Mouse (Mus musculus) retina, embryonic 14.5 days (tissue): ENCODE results near the gene Cd47.
A peak's percentile ranks its signal among the peaks of the same experiment; 100 is the strongest.

Experiments used
- DNase-seq: peaks from one replicate; pipeline ENCODE4 v3.0.0-alpha.2; 2015; ENCODE audit warnings: low spot score

Cd47 gene

DNA sequence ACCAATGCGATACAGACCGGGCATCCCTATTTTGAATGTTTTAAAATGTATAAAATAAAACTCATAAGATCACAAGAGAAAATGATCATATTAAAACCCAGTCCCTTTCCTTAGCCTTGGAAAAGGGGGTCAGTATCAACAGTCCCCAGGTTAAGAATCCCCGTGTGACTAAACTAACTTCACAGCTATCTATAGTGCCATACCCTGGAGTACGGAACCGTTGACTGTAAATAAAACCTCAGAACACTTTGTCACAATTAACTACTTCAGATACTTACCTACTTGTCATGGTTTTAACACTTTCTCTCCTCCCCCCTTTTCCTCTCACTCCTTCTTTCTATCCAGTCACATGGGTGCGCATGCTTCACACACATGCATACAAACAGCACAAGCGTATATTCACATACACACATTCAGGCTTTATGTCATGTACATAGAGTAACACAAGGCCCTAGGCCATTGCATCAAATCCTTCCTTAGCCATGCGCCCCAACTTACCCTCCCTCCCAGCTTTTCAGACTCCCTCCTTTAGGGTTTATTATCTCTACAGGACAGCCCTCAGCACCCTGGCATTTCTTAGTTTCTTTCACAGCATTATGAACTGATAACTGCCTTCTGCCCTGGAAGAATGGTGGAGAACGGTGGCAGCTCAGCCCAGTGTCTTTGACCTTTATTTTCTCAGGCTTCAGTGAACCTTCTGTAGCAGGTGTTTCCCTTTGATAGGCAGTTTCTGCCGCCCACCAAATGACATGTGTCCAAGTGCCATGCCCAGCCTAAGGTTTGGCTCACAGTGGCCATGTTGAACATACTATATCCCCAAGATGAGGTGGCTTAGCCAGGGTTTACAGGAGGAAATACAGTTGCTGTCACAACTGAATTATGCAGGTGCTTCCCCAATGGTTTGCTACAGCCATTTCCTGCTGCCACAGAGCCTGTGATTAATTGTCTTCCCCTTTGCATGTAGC is at the start of gene Cd47:
Gene Cd47 (plus strand): TSS at position 937 of the 965 bp plus-strand sequence.
- no peak for DNase-seq

DNA sequence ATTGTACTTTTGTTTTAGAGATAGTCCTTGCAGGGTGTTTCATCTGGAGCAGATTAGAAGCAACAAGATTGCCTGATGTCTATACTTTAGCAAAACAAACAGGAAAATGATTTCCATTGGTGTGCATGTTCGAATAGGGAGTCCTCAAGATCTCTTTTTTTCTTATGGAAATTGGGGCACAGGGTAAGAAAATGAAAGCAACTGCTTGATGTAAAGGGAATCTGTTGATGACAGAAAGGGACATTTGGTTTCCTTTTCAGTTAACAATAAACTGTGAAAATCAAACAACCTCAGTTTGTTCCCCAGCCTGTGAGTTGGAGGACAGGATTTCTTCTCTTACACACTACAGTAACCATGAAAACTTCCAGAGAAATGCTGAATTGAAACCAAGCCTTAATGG is 47.4 kb upstream of the Cd47 start:
- DNase-seq: no peak

DNA sequence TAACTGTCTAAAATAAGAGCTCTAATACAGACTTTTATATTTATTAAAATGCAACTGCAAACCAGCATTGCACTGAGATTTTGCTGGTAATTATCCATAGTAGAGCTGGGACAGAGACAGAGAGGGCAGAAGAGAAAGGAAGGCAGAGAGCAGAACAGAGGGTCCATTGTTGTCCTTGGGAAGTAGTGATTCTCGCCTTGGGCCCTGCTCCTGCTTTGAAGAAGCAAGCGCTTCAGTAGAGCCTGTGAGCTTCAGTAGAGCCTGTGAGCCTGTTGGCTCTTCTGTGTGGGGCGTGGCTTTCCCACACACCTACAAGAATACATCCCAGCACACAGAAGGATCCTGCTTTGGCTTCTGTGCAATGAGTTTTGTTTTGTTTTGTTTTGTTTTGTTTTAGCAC is 47.0 kb upstream of the Cd47 start:
- peak; percentile 33 for DNase-seq

DNA sequence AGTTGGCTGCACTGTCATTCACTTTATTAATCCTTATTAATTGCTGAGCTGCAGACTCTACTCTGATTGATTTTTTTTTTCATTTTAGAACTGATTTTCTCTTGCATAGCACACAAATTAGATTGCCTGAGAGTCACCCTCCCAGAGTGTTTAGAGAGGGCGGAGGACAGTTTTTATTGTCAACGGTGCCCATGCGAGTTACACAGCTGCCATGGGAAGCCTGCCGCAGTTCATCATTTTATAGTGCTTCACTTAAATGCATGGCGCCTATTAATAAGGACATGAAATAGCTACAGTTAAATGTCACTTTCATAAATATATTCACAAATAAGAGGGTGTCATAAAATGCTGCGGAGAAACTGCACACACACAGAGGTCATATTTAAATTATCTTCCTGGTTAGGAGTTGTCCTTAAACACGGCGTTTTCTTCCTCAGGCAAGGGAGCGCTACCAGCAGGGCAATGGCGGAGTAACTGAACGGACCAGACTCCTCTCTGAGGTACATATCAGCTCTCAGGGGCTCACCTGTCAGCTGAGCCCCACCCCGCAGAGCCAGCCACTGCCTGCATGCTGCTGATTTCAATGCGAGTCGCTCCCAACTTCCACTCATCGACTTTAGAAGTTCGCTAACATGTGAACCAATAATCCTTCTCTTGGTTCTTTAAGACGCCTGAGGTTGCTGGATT is 39.7 kb upstream of the Cd47 start:
- DNase-seq: no peak

DNA sequence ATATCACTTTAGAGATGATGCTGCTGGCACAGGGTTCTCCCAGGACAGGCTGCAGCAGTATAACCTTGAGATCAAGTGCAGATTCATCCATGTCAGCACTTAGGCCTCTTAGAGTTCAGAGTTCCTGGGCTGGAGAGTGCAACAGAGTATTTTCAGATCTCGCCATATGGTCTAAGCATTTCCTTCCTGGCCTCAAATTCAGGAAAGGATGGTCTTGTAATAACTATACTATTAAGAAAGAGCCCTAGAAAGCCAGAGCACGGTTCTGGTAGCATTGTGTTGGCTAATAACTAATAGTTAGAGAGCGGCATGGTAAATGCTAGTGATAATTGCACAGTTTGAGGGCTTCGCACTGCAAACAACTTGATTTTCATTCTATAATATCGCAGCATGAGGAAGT is 38.4 kb upstream of the Cd47 start:
- DNase-seq: no peak

DNA sequence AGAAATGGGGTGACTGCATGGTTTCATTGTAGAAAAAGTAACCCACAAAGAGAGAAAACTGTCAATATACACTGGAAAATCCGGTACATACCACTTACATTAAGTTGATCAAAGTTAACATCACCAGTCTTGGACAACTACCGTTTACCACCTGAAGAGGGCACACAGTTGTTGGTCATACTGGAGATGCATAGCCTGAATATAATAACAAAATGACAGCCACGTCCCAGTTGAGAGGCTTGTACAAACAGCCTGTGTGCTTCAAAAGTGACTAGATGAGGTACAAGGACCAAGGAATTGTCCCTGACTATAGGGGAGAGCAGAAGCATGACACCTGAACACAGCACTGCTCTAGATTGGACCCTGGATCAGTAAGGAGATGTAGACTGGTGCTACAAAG is 34.0 kb upstream of the Cd47 start:
- DNase-seq: peak; percentile 44

DNA sequence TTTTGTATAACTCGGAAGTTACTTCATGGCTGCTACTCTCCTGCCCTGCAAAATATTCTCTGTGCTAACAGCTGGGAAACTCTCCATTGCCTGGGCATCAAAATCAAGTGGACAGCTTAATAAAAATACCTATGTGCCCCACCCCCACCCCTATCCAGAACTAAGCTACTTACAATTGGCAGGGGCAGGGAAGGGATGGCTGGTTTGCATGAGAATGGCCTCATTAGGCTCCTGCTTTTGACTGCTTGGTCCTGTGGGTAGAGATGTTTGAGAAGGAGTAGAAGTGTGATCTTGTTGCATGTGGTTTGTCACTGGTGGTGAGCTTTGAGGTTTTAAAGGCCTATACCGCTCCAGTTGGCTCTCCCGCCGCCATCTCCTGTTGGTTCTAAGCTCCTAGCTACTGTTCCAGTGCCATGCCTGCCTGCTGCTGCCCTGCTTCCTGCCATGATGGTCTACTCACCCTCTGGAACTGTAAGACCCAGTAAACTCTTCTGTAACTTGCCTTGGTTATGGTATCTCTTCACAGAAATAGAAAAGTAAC is 31.8 kb upstream of the Cd47 start:
- DNase-seq: no peak

DNA sequence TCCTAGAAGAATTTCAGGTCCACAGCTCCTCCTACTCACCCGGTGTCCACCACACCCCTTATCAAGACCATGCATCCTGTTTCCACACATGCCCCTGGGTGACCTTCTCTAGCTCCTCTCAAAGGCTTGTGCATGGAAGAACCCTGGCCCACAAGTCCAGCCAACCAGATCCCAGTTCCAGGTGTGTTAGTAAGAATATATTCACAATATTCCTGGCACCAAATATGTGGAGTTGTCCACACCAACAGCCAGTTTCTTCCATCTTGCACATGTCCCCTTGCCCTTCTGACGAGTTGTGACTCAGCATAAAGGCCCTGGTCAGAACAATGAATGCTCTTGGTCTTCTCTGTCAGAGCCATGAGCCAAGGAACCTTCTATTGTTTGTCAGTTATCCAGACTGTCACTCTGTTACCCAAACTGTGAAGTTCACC is 30.5 kb upstream of the Cd47 start:
- no peak for DNase-seq

DNA sequence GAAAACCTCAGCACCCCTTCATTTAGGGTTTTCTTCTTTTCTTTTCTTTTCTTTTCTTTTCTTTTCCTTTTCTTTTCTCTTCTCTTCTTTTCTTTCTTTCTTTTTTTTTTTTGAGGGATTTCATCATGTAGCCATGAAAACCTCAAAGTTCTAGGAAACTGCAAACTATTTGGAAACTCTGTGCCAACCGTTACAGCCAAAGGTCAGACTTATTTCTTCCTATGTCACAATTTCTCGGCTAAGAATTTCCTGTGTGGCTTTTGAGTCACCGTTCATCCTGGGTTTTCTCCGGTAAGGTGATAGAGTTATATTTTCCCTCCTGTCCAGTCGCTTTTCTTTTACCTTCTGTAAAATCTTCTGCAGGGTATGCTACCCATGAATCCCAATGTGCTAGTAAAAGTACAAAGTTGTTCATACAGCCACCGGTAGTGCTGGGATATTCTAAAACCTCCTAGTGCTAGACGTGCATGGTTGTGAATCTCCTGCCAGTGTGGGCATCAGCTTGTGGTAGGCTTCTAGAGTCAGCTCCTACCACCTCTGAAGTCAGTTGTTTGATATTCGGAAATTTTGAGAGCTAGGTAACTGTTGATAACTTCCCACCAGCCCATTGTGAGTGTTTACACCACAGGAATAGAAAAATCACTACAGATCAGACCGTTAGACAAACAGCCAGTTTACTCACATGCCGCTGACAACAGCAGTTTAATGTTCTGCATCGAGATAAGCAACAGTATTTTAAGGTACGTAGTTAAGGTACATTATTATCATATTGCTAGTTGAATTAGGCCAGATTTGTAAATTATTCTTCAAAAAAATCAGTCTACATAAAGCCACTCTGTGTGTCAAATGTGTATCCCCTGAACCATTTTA is 29.8 kb upstream of the Cd47 start:
- DNase-seq: no peak

DNA sequence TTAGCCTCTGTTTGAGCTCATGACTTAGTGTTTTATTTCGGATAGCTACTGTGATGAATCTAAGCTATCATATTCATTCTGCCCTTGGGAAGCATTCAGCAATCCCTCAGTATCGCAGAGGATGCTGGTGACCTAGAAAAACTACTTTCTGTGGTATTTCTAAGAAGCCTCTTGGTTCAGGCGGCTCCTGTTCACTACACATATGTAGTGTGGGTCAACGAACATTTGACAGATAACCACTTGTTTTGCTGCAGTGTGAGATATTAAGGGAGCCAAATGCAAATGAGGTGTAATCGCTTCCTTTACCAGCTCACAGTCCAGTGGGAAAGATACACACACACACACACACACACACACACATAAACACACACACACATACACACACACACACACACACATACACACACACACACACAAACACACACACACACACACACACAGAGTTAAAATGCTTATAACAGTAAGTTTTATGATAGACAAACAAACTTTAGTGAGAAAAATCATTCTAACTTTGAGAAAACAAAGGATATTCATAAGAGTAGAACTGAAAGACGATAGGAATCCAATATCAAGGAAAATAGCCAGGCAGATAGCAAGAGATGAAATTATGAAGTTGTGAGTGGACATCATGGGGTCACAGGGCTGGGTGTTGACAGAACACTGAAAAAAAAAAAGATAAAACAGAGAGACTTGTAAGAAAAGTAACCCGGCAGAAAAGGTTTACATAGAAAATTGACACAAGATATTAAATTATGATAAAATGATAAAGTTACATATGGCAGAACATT is 28.5 kb upstream of the Cd47 start:
- DNase-seq: peak; percentile 18

DNA sequence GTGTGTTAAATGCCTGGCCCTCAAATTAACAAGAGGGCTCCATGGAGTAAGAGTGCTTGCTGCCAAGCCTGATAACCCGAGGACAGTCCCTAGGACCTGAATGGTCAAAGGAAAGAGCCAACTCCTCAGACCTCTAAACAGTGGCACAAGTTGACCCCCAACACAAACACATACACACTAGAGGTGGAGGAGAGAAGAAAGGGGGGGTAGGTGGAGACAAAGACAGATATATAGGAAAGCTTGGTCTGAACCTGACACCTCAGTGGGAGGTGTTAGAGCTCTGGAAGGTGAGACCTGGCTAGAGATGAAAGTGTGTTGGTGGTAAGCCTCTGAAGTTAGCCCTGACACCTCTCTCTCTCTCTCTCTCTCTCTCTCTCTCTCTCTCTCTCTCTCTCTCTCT is 27.8 kb upstream of the Cd47 start:
- DNase-seq: no peak

DNA sequence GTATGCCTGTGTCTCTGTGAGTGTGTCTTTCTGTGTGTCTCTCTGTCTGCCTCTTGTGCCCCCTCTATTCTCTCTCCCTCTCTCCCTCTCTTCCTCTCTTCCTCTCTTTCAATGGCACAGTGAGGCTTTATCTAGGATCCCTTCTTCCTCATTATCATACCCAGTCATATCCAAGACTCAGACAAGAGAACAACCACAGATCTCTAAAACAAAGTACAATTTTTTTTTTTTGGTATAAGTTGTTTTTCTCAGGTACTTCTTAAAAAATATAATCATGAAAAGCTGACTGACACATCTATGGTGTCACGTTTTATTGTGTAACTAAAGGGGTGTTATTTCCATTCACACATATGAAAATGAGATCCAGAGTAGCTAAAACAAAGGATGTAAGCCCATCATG is 27.3 kb upstream of the Cd47 start:
- DNase-seq: no peak

DNA sequence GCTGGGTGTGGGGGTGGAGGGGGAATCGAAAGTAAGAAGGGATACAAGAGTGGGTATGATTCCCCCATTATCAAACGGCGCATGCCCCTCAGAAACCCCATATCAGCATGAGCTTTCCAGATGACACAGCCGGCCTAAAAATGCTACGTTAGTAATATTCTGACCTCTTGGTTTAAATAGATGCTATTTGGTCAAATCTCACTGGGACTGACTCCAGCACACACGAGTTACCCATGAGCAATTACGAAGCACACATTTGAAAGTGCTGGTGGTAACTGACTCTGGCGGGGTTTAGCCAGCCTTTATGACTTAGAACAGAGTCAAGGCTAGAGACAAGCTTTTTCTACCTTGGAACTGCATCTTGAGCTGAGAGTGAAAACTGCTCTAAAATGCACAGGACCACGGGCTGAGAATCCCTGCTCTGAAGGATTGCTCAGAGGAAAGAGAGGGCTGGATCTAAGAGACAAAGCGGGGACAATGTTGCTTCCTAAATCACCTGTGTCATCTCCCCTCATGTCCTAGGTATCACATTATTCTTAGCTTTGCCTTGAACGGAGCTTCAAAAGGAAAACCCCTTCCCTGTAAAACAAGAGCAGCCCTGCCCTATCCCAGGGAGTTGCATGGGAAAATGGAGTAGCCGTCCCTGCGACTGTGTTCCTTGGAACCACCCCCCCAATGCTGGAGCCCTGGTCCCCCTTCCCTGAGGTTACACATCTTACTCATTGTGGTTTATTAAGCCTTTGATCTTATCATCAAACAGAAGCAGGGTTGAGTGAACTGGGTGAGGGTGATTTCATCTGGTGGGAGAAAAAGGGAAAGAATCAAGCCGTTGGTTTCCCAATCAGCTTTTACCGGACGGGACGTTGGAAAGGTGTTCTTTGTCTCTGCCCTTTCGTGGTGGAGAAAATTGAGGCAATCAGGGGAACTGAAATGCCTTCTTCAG is 26.0 kb upstream of the Cd47 start:
- DNase-seq: no peak

DNA sequence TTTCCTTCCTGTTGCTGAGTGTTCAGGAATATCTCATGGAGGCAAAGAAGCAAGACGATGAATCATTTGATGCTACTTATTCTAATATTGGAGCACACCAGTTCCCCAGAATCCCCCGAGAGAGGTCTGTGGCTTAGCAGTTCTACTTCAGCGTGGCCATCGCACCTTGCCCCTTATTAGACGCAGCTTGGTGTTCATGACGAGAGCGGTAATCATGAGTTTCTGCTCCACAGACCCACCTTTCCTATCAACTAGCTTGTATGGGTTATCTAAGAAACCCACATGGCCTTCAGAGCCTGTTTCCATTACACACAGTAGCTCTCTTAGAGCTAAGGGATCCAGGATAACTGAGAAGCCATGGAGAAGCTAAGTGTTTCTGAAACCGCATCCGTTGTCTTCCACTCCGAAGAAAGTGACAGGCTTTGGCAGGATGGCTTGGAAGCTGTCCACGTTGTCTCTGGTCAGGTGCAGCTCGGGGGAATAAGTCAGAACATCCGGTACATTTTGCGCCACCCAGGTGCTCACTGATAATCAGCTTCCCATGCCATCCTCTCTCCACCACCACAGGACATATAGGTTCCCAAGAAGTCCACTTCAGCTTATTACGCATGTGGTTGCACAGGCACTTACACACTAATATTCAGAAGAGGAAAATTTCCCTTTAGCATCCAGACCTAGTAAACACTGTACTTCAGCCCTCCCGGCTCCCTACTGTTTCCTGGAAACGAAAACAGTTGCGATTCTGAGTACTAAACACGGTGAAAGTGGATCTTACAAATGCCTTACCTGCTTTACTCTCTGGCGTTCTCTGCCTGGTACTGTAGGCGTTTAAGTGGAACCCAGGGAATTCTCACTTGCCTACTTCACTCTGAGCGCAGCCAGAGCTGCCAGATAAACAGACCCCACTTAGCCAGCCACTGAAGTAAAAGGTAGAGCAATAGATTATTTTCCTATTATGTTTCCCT is 25.0 kb upstream of the Cd47 start:
- no peak for DNase-seq

DNA sequence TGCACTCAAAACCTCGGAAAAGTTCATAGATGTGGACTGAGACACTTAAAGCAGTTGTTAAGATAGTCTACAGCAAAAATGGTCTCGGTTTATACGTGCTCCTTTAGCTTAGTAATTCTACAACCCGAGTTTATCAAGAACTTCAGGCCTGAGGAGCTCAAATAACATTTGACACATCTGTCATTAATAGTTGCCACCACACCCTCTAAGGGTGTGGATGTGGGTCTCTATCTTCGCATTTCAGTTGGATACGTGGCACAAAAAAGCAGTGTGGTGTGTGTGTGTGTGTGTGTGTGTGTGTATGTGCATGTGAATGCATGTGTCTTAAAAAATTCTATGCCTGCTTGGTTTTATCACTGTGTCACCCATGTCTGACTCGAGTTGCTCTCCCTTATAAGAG is 23.4 kb upstream of the Cd47 start:
- DNase-seq: no peak

DNA sequence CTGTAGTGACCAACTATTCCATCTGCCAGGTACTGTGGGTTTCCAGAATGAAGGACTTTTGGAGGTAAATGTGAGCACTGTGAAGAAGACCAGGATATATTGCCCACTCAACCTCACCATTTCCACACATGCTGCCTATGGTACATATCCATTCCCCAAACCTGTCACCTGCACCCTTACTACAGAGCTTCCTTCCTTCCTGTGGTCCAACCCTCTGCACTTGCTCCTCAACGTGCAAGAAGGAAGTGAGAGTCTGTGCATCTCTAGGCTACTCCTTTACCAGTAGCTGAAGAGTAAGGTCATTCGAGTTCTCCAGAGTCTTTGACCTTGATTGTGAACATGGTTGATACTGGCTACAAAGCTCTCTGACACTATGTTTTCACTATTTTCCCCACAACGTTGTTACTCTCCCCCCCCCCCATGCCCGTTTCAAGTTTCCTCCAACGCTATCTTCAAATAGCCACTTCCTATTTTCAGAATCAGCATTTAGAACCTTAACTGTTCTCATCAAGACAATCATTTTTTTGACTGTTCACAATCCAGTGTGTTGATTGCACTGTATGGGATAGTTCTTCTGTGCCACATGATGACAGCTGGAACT is 18.7 kb upstream of the Cd47 start:
- no peak for DNase-seq

DNA sequence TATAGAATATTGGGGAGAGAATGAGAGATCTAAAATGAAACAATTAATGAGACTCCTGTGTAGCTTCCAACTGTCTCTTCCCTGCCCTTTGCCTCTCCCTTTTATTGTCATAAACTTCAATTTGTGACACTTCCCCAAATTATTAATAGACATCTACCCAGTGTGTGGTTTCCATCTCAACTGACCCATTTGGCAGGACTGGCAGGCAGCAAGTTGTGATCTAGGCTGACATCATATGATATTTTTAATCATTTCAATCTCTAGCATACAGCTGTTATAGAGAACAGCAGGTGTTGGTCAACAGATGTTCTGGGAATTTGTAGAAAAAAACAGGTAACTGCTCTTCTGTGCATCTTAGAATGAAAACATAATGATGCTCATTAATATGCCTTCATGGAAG is 17.0 kb upstream of the Cd47 start:
- no peak for DNase-seq

DNA sequence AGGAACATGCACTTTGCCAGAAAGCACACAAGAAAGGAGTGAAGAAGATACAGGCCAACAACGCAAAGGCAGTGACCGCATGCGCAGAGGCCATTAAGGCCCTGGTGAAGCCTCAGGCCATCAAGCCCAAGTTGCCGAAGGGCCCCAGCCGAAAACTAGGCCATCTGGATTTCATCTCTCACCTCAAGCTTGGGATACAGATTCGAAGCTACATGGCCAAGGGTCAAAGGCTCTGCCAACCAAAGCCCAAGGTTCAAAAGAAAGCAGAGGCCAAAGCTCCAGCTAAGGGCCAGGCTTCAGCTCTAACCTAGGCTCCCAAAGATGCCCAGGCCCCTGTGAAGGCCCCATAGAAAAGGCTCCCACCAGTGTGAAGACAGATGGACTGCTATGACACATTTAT is 14.2 kb upstream of the Cd47 start:
- DNase-seq: no peak

DNA sequence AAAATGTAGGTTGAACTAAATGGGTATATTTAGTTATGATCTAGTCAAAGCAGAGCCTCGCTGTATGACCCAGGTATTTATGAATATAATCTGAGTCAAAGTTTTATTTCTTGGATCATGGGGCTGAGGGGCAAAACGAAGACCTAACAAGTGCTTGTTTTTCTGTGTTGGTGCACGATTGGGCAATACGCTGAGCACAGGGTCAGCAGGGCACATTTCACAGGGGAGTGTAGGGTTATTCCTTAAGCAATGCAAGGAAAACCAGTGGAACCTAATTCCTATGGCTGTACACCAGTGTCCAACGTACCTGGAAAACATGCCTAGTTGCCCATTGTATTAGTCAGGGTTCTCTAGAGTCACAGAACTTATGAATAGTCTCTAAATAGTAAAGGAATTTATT is 12.6 kb upstream of the Cd47 start:
- DNase-seq: no peak
